Mouse (Mus musculus) 3134 (cell line): Measurements from ENCODE around the gene Rtca.

Experiments
- DNase-seq: peaks from one replicate; pipeline ENCODE4 v3.0.0-alpha.2; 2011; ENCODE audit warnings: low spot score; ENCODE audit not compliant: insufficient read length; ENCODE audit errors: extremely low read depth

The Rtca gene

GRCm38 (mm10) chr3:116477351-116477750, 30.7 kb downstream of the Rtca start:
- no peak for DNase-seq

GRCm38 (mm10) chr3:116476686-116477298, 31.2 kb downstream of the Rtca start:
- no peak for DNase-seq

- DNase-seq = no peak
Measured at GRCm38 (mm10) chr3:116474602-116475001, 33.4 kb downstream of the Rtca start.

- DNase-seq = no peak
Measured at GRCm38 (mm10) chr3:116465709-116466108, 42.3 kb downstream of the Rtca start.

GRCm38 (mm10) chr3:116464318-116464717, 43.7 kb downstream of the Rtca start:
- DNase-seq = no peak

GRCm38 (mm10) chr3:116461053-116461452, 47.0 kb downstream of the Rtca start:
- no peak for DNase-seq

- DNase-seq = no peak
Measured at GRCm38 (mm10) chr3:116454529-116454928, 53.5 kb downstream of the Rtca start.

- DNase-seq = no peak
Measured at GRCm38 (mm10) chr3:116450741-116451140, 57.3 kb downstream of the Rtca start.

GRCm38 (mm10) chr3:116444327-116444726, 63.7 kb downstream of the Rtca start:
- no peak for DNase-seq

GRCm38 (mm10) chr3:116442788-116443187, 65.2 kb downstream of the Rtca start:
- no peak for DNase-seq

- no peak for DNase-seq
Measured at GRCm38 (mm10) chr3:116441518-116442205, 66.3 kb downstream of the Rtca start.

- no peak for DNase-seq
Measured at GRCm38 (mm10) chr3:116440066-116440997, 67.7 kb downstream of the Rtca start.
